Mouse (Mus musculus) lung, postnatal 0 days (tissue): ENCODE data around the gene Atf6.

ENCODE experiments used
- CTCF ChIP-seq: IDR thresholded peaks from 2 replicates; pipeline ENCODE4 v1.5.1; 2016; ENCODE audit warnings: antibody characterized with exemption, mild to moderate bottlenecking
- EP300 ChIP-seq: IDR thresholded peaks from 2 replicates; pipeline ENCODE4 v1.6.1; 2016; ENCODE audit warnings: antibody characterized with exemption, mild to moderate bottlenecking, control low read depth

- TF ChIP-seq CTCF (no peak), EP300 (no peak)
Measured at GRCm38 (mm10) chr1:170886044-170886458, 18.5 kb upstream of the Atf6 start.
